Mouse (Mus musculus) intestine, embryonic 16.5 days (tissue): ENCODE data around the gene Mylk. TPM values are rescaled to one million over a fixed set of nuclear protein-coding genes. Genes with fewer than 3 reads are reported as not detected.

Source experiments
- ATAC-seq: fragments of 200-750 bp; cut with Nextera tagmentation; 2 replicates; pipeline ENCODE4 v1.8.0; 2017; ENCODE audit warnings: moderate TSS enrichment, moderate library complexity
- H3K27ac ChIP-seq: fragments of 300-500 bp; sonication (generic); 2 replicates; pipeline ENCODE4 v1.5.1; 2014; ENCODE audit warnings: mild to moderate bottlenecking, low read length
- H3K27me3 ChIP-seq: fragments of 300-500 bp; sonication (generic); replicated peaks from 2 replicates; pipeline ENCODE4 v1.6.1; 2014; ENCODE audit warnings: low read length, control low read depth, mixed read lengths; ENCODE audit not compliant: control insufficient read depth, insufficient read depth
- H3K36me3 ChIP-seq: fragments of 300-500 bp; sonication (generic); 2 replicates; pipeline ENCODE4 v1.6.1; 2014; ENCODE audit warnings: low read length, control low read depth; ENCODE audit not compliant: control insufficient read depth, insufficient read depth
- H3K4me1 ChIP-seq: fragments of 300-500 bp; sonication (generic); 2 replicates; pipeline ENCODE4 v1.6.1; 2014; ENCODE audit warnings: low read length, control low read depth, mixed read lengths; ENCODE audit not compliant: control insufficient read depth, insufficient read depth
- H3K4me2 ChIP-seq: fragments of 300-500 bp; sonication (generic); 2 replicates; pipeline ENCODE4 v1.6.1; 2014; ENCODE audit warnings: low read depth, low read length, control low read depth
- H3K4me3 ChIP-seq: fragments of 300-500 bp; sonication (generic); 2 replicates; pipeline ENCODE4 v1.5.1; 2014; ENCODE audit warnings: mild to moderate bottlenecking, low read length
- H3K9ac ChIP-seq: fragments of 300-500 bp; sonication (generic); 2 replicates; pipeline ENCODE4 v1.6.1; 2014; ENCODE audit warnings: low read depth, low read length
- H3K9me3 ChIP-seq: fragments of 300-500 bp; sonication (generic); 2 replicates; pipeline ENCODE4 v1.6.1; 2016; ENCODE audit warnings: low read length, control low read depth; ENCODE audit not compliant: control insufficient read depth
- WGBS: fragments of 180-500 bp; shearing (Covaris S2); extraction: QIAGEN DNeasy Blood & Tissue Kit; methylation state at CpG from one replicate; pipeline ENCODE4 v1.1.7; 2014; 5-methylcytosine and 5-hydroxymethylcytosine counted together
- polyA plus RNA-seq: library from polyadenylated mRNA; unstranded; fragments of >200 nt; fragmentation: Nextera tagmentation; extraction: Ambion mirVana; gene quantifications from 2 replicates; pipeline ENCODE4 v1.2.1, GENCODE M21; 2015

Gene Mylk
- polyA plus RNA-seq, 1 experiment from 2014 or later: 397 TPM

DNA sequence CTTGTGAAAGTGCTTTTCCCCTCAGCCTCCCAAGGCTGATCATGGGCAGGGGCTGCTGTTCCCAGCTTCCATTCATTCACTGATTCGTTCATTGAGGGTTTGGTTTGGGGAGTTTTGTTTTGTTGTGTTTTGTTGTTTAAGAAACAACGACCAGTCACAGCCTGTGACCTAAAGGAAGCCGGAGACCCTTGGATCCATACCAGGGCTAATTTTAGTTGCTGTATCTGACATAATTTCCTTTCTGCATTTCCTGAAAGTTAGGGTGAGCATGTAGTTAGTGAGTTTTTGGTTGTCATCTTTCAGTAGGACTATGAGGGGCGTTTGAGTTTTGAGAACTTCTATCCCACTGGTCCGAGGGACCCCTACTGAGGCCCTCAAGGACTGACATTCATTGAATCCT is 207.2 kb downstream of the Mylk start:
- Histone ChIP-seq H3K27ac (0 out of 2 replicates have a peak overlapping the region, but pooled peaks have one; percentile 33), H3K27me3 (no peaks in the 10 kb centered on the region), H3K4me1 (peaks cover 4% of the 10 kb centered on the region; the same call in 1 of the 2 replicates), H3K4me2 (no peak overlapping the region), H3K9ac (no peak overlapping the region), H3K9me3 (no peaks in the 10 kb centered on the region), H3K4me3 (no peak overlapping the region), H3K36me3 (peaks cover 11% of the 10 kb centered on the region; the same call in 1 of the 2 replicates)
- 68% methylated on average over 5 of the region's 5 CpGs for WGBS
- ATAC-seq: no peak

GRCm38 (mm10) chr16:34952798-34953197 is 207.8 kb downstream of the Mylk start:
- no peak overlapping the region for H3K4me3 ChIP-seq
- no peak overlapping the region for H3K9ac ChIP-seq
- no peaks in the 10 kb centered on the region for H3K27me3 ChIP-seq
- ATAC-seq: no peak
- H3K9me3 ChIP-seq: no peaks in the 10 kb centered on the region
- H3K4me2 ChIP-seq: no peak overlapping the region
- peaks cover 11% of the 10 kb centered on the region; the same call in 1 of the 2 replicates for H3K36me3 ChIP-seq
- H3K27ac ChIP-seq: no peak overlapping the region
- 63% methylated on average over 3 of the region's 3 CpGs for WGBS
- H3K4me1 ChIP-seq: peaks cover 8% of the 10 kb centered on the region; the same call in 1 of the 2 replicates

- WGBS: 92% methylated on average over 10 of the region's 10 CpGs
- Histone ChIP-seq H3K36me3 (peaks cover 11% of the 10 kb centered on the region; the same call in 1 of the 2 replicates), H3K4me3 (no peak overlapping the region), H3K4me2 (no peak overlapping the region), H3K27me3 (no peaks in the 10 kb centered on the region), H3K27ac (no peak overlapping the region), H3K9ac (no peak overlapping the region), H3K4me1 (peaks cover 10% of the 10 kb centered on the region; the same call in 1 of the 2 replicates), H3K9me3 (no peaks in the 10 kb centered on the region)
- ATAC-seq: no peak
Observed at GRCm38 (mm10) chr16:34953501-34953900, 208.5 kb downstream of the Mylk start.

- Histone ChIP-seq H3K4me1 (peaks cover 39% of the 10 kb centered on the region), H3K9me3 (no peaks in the 10 kb centered on the region), H3K4me2 (no peak overlapping the region), H3K36me3 (peaks cover 15% of the 10 kb centered on the region; the same call in 1 of the 2 replicates), H3K4me3 (no peak overlapping the region), H3K27me3 (no peaks in the 10 kb centered on the region), H3K27ac (peak overlapping the region; percentile 47), H3K9ac (no peak overlapping the region)
- ATAC-seq: no peak
- WGBS: 66% methylated on average over 8 of the region's 8 CpGs
Observed at GRCm38 (mm10) chr16:34957487-34958230, 212.6 kb downstream of the Mylk start.

DNA sequence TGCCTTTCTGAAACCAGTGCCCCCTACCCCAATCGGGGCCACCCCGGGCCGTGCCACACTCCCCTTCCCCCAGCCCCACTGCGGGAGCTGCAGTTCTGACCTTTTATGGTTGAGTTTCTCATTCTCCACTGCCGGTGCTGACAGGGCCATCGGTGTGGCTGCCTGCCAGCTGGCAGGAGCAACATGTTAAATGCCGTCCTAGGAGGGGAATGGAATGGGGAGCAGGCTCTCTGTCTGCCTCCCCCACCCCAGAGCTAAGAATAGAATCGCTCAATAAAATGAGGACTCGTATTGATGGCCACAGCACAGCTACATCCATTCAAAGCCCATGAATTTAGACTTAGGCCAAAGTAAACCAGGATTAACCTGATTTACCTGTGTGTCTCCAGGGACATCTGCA is 213.7 kb downstream of the Mylk start:
- Histone ChIP-seq H3K27ac (peak overlapping the region; percentile 82), H3K4me1 (peaks cover 48% of the 10 kb centered on the region), H3K9ac (no peak overlapping the region), H3K27me3 (no peaks in the 10 kb centered on the region), H3K9me3 (no peaks in the 10 kb centered on the region), H3K4me3 (no peak overlapping the region), H3K4me2 (no peak overlapping the region), H3K36me3 (peaks cover 13% of the 10 kb centered on the region; the same call in 1 of the 2 replicates)
- WGBS: 23% methylated on average over 9 of the region's 9 CpGs
- ATAC-seq: peak; percentile 77

DNA sequence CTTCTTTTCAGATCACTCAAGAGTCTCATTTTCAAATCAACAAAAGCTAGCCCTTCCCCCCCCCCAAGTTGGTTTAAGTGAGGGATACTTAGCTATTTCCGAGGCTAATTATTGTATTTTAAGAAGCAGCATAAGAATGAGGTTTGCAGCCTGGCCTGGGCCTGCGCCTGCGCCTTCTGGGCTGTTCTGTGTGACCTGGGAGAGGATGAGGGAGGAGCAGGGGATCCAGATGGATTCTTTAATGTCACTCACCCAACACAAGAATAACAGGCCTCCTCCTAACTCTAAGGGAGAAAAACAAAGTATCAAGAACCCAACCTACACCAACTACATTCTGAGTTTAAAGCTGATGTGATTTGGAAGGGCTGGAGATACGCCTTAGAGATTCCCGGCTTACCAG is 214.3 kb downstream of the Mylk start:
- H3K27me3 ChIP-seq: no peaks in the 10 kb centered on the region
- H3K4me2 ChIP-seq: no peak overlapping the region
- no peak overlapping the region for H3K4me3 ChIP-seq
- H3K9me3 ChIP-seq: no peaks in the 10 kb centered on the region
- ATAC-seq: no peak
- peaks cover 48% of the 10 kb centered on the region for H3K4me1 ChIP-seq
- H3K27ac ChIP-seq: peak overlapping the region; percentile 82
- H3K36me3 ChIP-seq: peaks cover 12% of the 10 kb centered on the region; the same call in 1 of the 2 replicates
- 80% methylated on average over 5 of the region's 5 CpGs for WGBS
- no peak overlapping the region for H3K9ac ChIP-seq

DNA sequence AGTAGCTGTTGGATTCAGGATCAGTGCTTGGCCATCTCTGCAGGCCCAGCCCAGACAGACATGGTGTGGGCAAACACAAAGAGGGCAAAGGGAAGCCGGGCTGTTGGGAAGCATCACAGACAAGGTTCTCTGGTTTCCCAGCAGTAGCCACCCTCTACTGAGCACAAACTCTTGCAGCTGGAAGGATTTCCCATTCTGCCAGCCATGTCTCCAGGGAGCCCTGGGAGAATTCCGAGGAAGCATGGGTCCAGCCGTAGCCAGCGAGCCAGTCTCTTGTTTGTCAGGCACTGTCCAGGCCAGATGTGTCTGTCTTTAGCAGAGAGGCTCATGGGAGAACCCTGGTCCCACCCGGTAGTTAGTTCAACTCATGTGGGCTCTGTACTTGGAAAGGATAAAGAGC is 215.2 kb downstream of the Mylk start:
- ATAC-seq: no peak
- Histone ChIP-seq H3K4me1 (peaks cover 48% of the 10 kb centered on the region), H3K4me2 (no peak overlapping the region), H3K27ac (peak overlapping the region; percentile 82), H3K9me3 (no peaks in the 10 kb centered on the region), H3K4me3 (no peak overlapping the region), H3K36me3 (peaks cover 8% of the 10 kb centered on the region; the same call in 1 of the 2 replicates), H3K27me3 (no peaks in the 10 kb centered on the region), H3K9ac (peak overlapping the region; percentile 3; the same call in 1 of the 2 replicates)
- WGBS: 74% methylated on average over 5 of the region's 5 CpGs

GRCm38 (mm10) chr16:34960866-34961582 is 216.0 kb downstream of the Mylk start:
- Histone ChIP-seq H3K4me2 (no peak overlapping the region), H3K9ac (no peak overlapping the region; the same call in 1 of the 2 replicates), H3K4me3 (no peak overlapping the region), H3K27ac (peak overlapping the region; percentile 82), H3K9me3 (no peaks in the 10 kb centered on the region), H3K36me3 (peaks cover 8% of the 10 kb centered on the region; the same call in 1 of the 2 replicates), H3K4me1 (peaks cover 49% of the 10 kb centered on the region), H3K27me3 (no peaks in the 10 kb centered on the region)
- 40% methylated on average over 9 of the region's 9 CpGs for WGBS
- ATAC-seq: peak; percentile 31; the same call in 1 of the 2 replicates

GRCm38 (mm10) chr16:34962322-34962721 is 217.3 kb downstream of the Mylk start:
- WGBS: 51% methylated on average over 4 of the region's 4 CpGs

More at GRCm38 (mm10) chr16:34962322-34962721, 217.3 kb downstream of the Mylk start:
- no peaks in the 10 kb centered on the region for H3K9me3 ChIP-seq
- no peak overlapping the region for H3K4me3 ChIP-seq
- peaks cover 8% of the 10 kb centered on the region; the same call in 1 of the 2 replicates for H3K36me3 ChIP-seq
- H3K4me2 ChIP-seq: no peak overlapping the region
- peaks cover 58% of the 10 kb centered on the region for H3K4me1 ChIP-seq
- no peak overlapping the region for H3K9ac ChIP-seq
- no peaks in the 10 kb centered on the region for H3K27me3 ChIP-seq
- ATAC-seq: no peak
- peak overlapping the region; percentile 12 for H3K27ac ChIP-seq
